Mouse (Mus musculus) MEL (cell line): ENCODE results near the gene Grik1. TPM values are rescaled to one million over a fixed set of nuclear protein-coding genes. Genes with fewer than 3 reads are reported as not detected.

Experiments
- DNase-seq: peaks from one replicate; pipeline ENCODE4 v3.0.0; 2011; ENCODE audit warnings: low read depth, low spot score
- H3K27ac ChIP-seq: 2 replicates; pipeline ENCODE4 v1.5.1; 2012; ENCODE audit warnings: low read depth, mild to moderate bottlenecking, control low read depth, low read length, moderate library complexity; ENCODE audit not compliant: control insufficient read depth
- H3K27me3 ChIP-seq, 2 experiments: fragments of 150-350 bp in 1 of 2; sonication (generic) in 1 of 2; 2 replicates each; pipeline ENCODE4 v1.6.1; 2012; ENCODE audit warnings: low read length in 2 of 2, mild to moderate bottlenecking in 2 of 2, improper control_type of control experiment in 1 of 2, moderate library complexity in 1 of 2; ENCODE audit not compliant: insufficient read depth in 2 of 2, control insufficient read depth in 1 of 2
- H3K36me3 ChIP-seq, 2 experiments: 2 replicates each; pipeline ENCODE4 v1.6.1; 2012 to 2014; ENCODE audit warnings: low read length in 2 of 2, improper control_type of control experiment in 1 of 2, inconsistent platforms in 1 of 2, mild to moderate bottlenecking in 1 of 2; ENCODE audit not compliant: insufficient read depth in 2 of 2, control insufficient read depth in 1 of 2
- H3K4me1 ChIP-seq, 2 experiments: fragments of 150-350 bp in 1 of 2; sonication (generic) in 1 of 2; 2 replicates each; pipeline ENCODE4 v1.6.1; 2012; ENCODE audit warnings: low read length in 2 of 2, improper control_type of control experiment in 1 of 2, mild to moderate bottlenecking in 1 of 2; ENCODE audit not compliant: insufficient read depth in 2 of 2, control insufficient read depth in 1 of 2
- H3K4me3 ChIP-seq, 2 experiments: fragments of 150-350 bp in 1 of 2; sonication (generic) in 1 of 2; 2 replicates each; pipeline ENCODE4 v1.5.1; 2012; ENCODE audit warnings: low read depth in 2 of 2, low read length in 2 of 2, mild to moderate bottlenecking in 2 of 2, moderate library complexity in 2 of 2, control low read depth in 1 of 2, improper control_type of control experiment in 1 of 2; ENCODE audit not compliant: control insufficient read depth in 1 of 2, insufficient read depth in 1 of 2
- H3K79me2 ChIP-seq: 2 replicates; pipeline ENCODE4 v1.6.1; 2012; ENCODE audit warnings: mild to moderate bottlenecking, low read length, moderate library complexity; ENCODE audit not compliant: control insufficient read depth, poor library complexity, insufficient read depth
- H3K9ac ChIP-seq: 2 replicates; pipeline ENCODE4 v1.6.1; 2012; ENCODE audit warnings: low read depth, mild to moderate bottlenecking, control low read depth, low read length, moderate library complexity; ENCODE audit not compliant: control insufficient read depth, poor library complexity, severe bottlenecking
- H3K9me3 ChIP-seq: fragments of 150-350 bp; sonication (generic); replicated peaks from 2 replicates; pipeline ENCODE4 v1.6.1; 2012; ENCODE audit warnings: mild to moderate bottlenecking, low read length, improper control_type of control experiment, moderate library complexity; ENCODE audit not compliant: insufficient read depth
- CHD1 ChIP-seq: IDR thresholded peaks from 2 replicates; pipeline ENCODE4 v1.6.1; 2012; ENCODE audit warnings: low read depth, mild to moderate bottlenecking, inconsistent platforms, low read length, improper control_type of control experiment
- CHD2 ChIP-seq: IDR thresholded peaks from 2 replicates; pipeline ENCODE4 v1.6.1; 2011; ENCODE audit warnings: low read length, improper control_type of control experiment
- CTCF ChIP-seq, 3 experiments: IDR thresholded peaks in 2 of 3; conservative IDR thresholded peaks in 1 of 3; 2 replicates each; pipeline ENCODE4 v1.5.1; 2011 to 2012; ENCODE audit warnings: low read length in 3 of 3, low read depth in 2 of 3, mild to moderate bottlenecking in 2 of 3, improper control_type of control experiment in 1 of 3, inconsistent platforms in 1 of 3, mixed read lengths in 1 of 3, moderate library complexity in 1 of 3; ENCODE audit not compliant: control insufficient read depth in 1 of 3, insufficient read depth in 1 of 3, poor library complexity in 1 of 3, severe bottlenecking in 1 of 3
- ELF1 ChIP-seq: IDR thresholded peaks from 2 replicates; pipeline ENCODE4 v1.6.1; 2014; ENCODE audit warnings: low read depth, mild to moderate bottlenecking, inconsistent platforms, low read length, improper control_type of control experiment, moderate library complexity
- EP300 ChIP-seq, 2 experiments: IDR thresholded peaks; 2 replicates each; pipeline ENCODE4 v1.6.1; 2011; ENCODE audit warnings: improper control_type of control experiment in 2 of 2, low read length in 2 of 2, low read depth in 1 of 2, mild to moderate bottlenecking in 1 of 2
- ETS1 ChIP-seq: IDR thresholded peaks from 2 replicates; pipeline ENCODE4 v1.6.1; 2012; ENCODE audit warnings: low read depth, mild to moderate bottlenecking, inconsistent platforms, low read length, improper control_type of control experiment, moderate library complexity
- GABPA ChIP-seq: IDR thresholded peaks from 2 replicates; pipeline ENCODE4 v1.6.1; 2012; ENCODE audit warnings: low read depth, mild to moderate bottlenecking, inconsistent platforms, low read length, improper control_type of control experiment, moderate library complexity
- HCFC1 ChIP-seq: IDR thresholded peaks from 2 replicates; pipeline ENCODE4 v1.6.1; 2012; ENCODE audit warnings: low read depth, mild to moderate bottlenecking, inconsistent platforms, low read length, improper control_type of control experiment, moderate library complexity
- JUND ChIP-seq: IDR thresholded peaks from 2 replicates; pipeline ENCODE4 v1.6.1; 2011; ENCODE audit warnings: low read depth, mild to moderate bottlenecking, improper control_type of control experiment, low read length
- KAT2A ChIP-seq: conservative IDR thresholded peaks from 2 replicates; pipeline ENCODE4 v1.6.1; 2012; ENCODE audit warnings: low read depth, low read length, improper control_type of control experiment, inconsistent platforms
- MAFK ChIP-seq: IDR thresholded peaks from 2 replicates; pipeline ENCODE4 v1.6.1; 2011; ENCODE audit warnings: low read depth, mild to moderate bottlenecking, low read length, improper control_type of control experiment, borderline replicate concordance
- MEF2A ChIP-seq: IDR thresholded peaks from 2 replicates; pipeline ENCODE4 v1.6.1; 2014; ENCODE audit warnings: low read depth, mild to moderate bottlenecking, inconsistent platforms, low read length, improper control_type of control experiment; ENCODE audit not compliant: poor library complexity, insufficient replicate concordance, severe bottlenecking; ENCODE audit errors: extremely low read depth
- MYC ChIP-seq: IDR thresholded peaks from 2 replicates; pipeline ENCODE4 v1.6.1; 2011; ENCODE audit warnings: low read depth, mild to moderate bottlenecking, low read length, improper control_type of control experiment, moderate library complexity
- NELFE ChIP-seq: IDR thresholded peaks from 2 replicates; pipeline ENCODE4 v1.6.1; 2011; ENCODE audit warnings: low read depth, low read length, improper control_type of control experiment
- POLR2AphosphoS2 ChIP-seq: IDR thresholded peaks from 2 replicates; pipeline ENCODE4 v1.6.1; 2011; ENCODE audit warnings: low read length, improper control_type of control experiment
- POLR2AphosphoS5 ChIP-seq: IDR thresholded peaks from 2 replicates; pipeline ENCODE4 v1.6.1; 2012; ENCODE audit warnings: low read depth, borderline replicate concordance, mild to moderate bottlenecking, inconsistent platforms, low read length, moderate library complexity, mixed read lengths
- RAD21 ChIP-seq: IDR thresholded peaks from 2 replicates; pipeline ENCODE4 v1.6.1; 2011; ENCODE audit warnings: mild to moderate bottlenecking, low read depth, low read length, improper control_type of control experiment
- RCOR1 ChIP-seq: IDR thresholded peaks from 2 replicates; pipeline ENCODE4 v1.6.1; 2012; ENCODE audit warnings: low read depth, mild to moderate bottlenecking, inconsistent platforms, low read length, improper control_type of control experiment
- SMC3 ChIP-seq: IDR thresholded peaks from 2 replicates; pipeline ENCODE4 v1.6.1; 2011; ENCODE audit warnings: low read depth, low read length, improper control_type of control experiment
- TAL1 ChIP-seq: IDR thresholded peaks from 2 replicates; pipeline ENCODE4 v1.6.1; 2012; ENCODE audit warnings: mild to moderate bottlenecking, inconsistent platforms, low read length, moderate library complexity, mixed read lengths
- TCF12 ChIP-seq: IDR thresholded peaks from 2 replicates; pipeline ENCODE4 v1.6.1; 2014; ENCODE audit warnings: low read depth, mild to moderate bottlenecking, inconsistent platforms, low read length, improper control_type of control experiment, moderate library complexity
- UBTF ChIP-seq: IDR thresholded peaks from 2 replicates; pipeline ENCODE4 v1.6.1; 2012; ENCODE audit warnings: low read depth, mild to moderate bottlenecking, inconsistent platforms, low read length, improper control_type of control experiment, moderate library complexity, borderline replicate concordance; ENCODE audit not compliant: insufficient read depth
- USF1 ChIP-seq: IDR thresholded peaks from 2 replicates; pipeline ENCODE4 v1.6.1; 2014; ENCODE audit warnings: low read depth, mild to moderate bottlenecking, inconsistent platforms, low read length, improper control_type of control experiment, moderate library complexity
- USF2 ChIP-seq, 2 experiments: IDR thresholded peaks; 2 replicates each; pipeline ENCODE4 v1.6.1; 2011 to 2012; ENCODE audit warnings: improper control_type of control experiment in 2 of 2, low read length in 2 of 2, borderline replicate concordance in 1 of 2, inconsistent platforms in 1 of 2, low read depth in 1 of 2, mild to moderate bottlenecking in 1 of 2; ENCODE audit not compliant: insufficient read depth in 1 of 2
- polyA plus RNA-seq, 2 experiments: library from polyadenylated mRNA; stranded (reverse) in 1 of 2; unstranded in 1 of 2; fragments of >175 nt in 1 of 2; fragments of >200 nt in 1 of 2; gene quantifications; 2 replicates each; pipeline versions ENCODE4 v1.2.1 to v1.2.4; 2012; ENCODE audit warnings: low replicate concordance in 2 of 2, low read depth in 1 of 2; ENCODE audit not compliant: insufficient read length in 2 of 2, insufficient read depth in 1 of 2, missing spikeins in 1 of 2
- total RNA-seq: library from RNA; depleted of rRNA; stranded (reverse); fragments of 300-350 nt; gene quantifications from 2 replicates; pipeline ENCODE4 v1.2.3, GENCODE M21; 2012

The Grik1 gene
- total and polyA plus RNA-seq, 3 experiments, result not detected

- DNase-seq, result no peak
- Histone ChIP-seq H3K27me3 (no peaks in the 10 kb centered on the region), H3K9ac (no peak overlapping the region), H3K4me1 (no peaks in the 10 kb centered on the region), H3K27ac (no peak overlapping the region), H3K79me2 (no peaks in the 10 kb centered on the region), H3K9me3 (no peaks in the 10 kb centered on the region), H3K4me3 (no peak overlapping the region), H3K36me3 (no peaks in the 10 kb centered on the region)
- TF ChIP-seq MAFK (no peak), USF1 (no peak), TAL1 (no peak), MEF2A (no peak), MYC (no peak), NELFE (no peak), EP300 (IDR thresholded peaks at IDR 0.05; ENCODE audit: low read depth in 1 of 2, low read length in 2 of 2) (no peak), TCF12 (no peak), UBTF (no peak), HCFC1 (no peak), POLR2AphosphoS5 (no peak), RAD21 (no peak), JUND (no peak), POLR2AphosphoS2 (no peak), GABPA (no peak)
Observed at GRCm38 (mm10) chr16:88177364-88177763, 112.7 kb downstream of the Grik1 start.

GRCm38 (mm10) chr16:88174083-88174721, 115.9 kb downstream of the Grik1 start:
- DNase-seq, result no peak
- H3K27ac ChIP-seq, result no peak overlapping the region
- H3K79me2 ChIP-seq, result no peaks in the 10 kb centered on the region
- H3K27me3 ChIP-seq, result no peaks in the 10 kb centered on the region
- no peaks in the 10 kb centered on the region for H3K36me3 ChIP-seq
- no peak for TF ChIP-seq ELF1
- no peak for TF ChIP-seq USF2 (IDR thresholded peaks at IDR 0.05; ENCODE audit: borderline replicate concordance in 1 of 2, insufficient read depth in 1 of 2, low read depth in 1 of 2, low read length in 2 of 2)
- no peak for TF ChIP-seq CHD2
- TF ChIP-seq CHD1, result no peak
- TF ChIP-seq CTCF (IDR thresholded peaks at IDR 0.05 in 2 of 3, conservative IDR thresholded peaks at IDR 0.05 in 1 of 3; ENCODE audit: control insufficient read depth in 1 of 3, insufficient read depth in 1 of 3, low read depth in 2 of 3, low read length in 3 of 3, poor library complexity in 1 of 3, severe bottlenecking in 1 of 3), result no peak
- no peak for TF ChIP-seq KAT2A
- no peak for TF ChIP-seq GABPA
- no peak for TF ChIP-seq RAD21
- TF ChIP-seq MAFK, result no peak
- no peak for TF ChIP-seq RCOR1
- no peak for TF ChIP-seq ETS1
- no peak for TF ChIP-seq SMC3
- no peak overlapping the region for H3K4me3 ChIP-seq
- H3K4me1 ChIP-seq, result no peaks in the 10 kb centered on the region
- H3K9me3 ChIP-seq, result no peaks in the 10 kb centered on the region
- H3K9ac ChIP-seq, result no peak overlapping the region
